ENCODE assay signal across 19 mouse cellular contexts in the genomic region with DNA sequence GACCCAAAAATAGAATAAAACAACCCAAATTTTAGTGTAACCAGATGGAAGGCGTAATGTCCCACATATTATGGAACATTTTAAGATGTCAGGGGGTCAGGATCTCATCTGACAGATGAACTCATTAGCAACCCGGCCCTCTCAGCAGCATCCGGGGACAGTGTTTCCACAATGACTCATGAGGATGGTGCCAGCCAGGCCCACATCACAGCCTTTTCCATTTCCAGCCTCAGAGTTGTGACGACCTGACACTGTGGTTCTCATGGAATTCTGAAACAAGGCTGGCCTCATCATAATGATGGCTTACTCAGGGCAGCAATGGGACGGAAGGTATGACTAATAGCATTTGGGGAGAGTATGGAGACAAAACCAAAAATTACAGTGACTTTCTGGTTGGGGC. TPM values are rescaled to one million over a fixed set of nuclear protein-coding genes. Genes with fewer than 3 reads are reported as not detected.
DNase-seq lines count a peak whose midpoint lies in the region; ATAC-seq and TF ChIP-seq lines count a peak whose summit lies in the region.
"Had no signal": no experiment of that assay in that cellular context is flagged by ENCODE, and none has a peak within 500 bp of the region (broad histone marks: within the 10 kb centered on the region; RNA-seq: fewer than 3 reads in every experiment).

No protein-coding gene starts in this region.

- ATAC-seq in lung, embryonic 16.5 days (ENCODE audit: low read depth) = peak; percentile 57; the same call in 1 of the 2 replicates
- peak; percentile 89 for ATAC-seq in lung, postnatal 0 days
- ATAC-seq in midbrain, postnatal 0 days (ENCODE audit: low FRiP score) = no peak
- ATAC-seq: forebrain, embryonic 15.5 days; intestine, postnatal 0 days; midbrain, embryonic 15.5 days had no signal

- H3K9ac ChIP-seq in lung, embryonic 16.5 days (ENCODE audit: low read length) = no peak overlapping the region
- H3K9ac ChIP-seq in lung, postnatal 0 days (replicated peaks; ENCODE audit: low read depth) = no peak overlapping the region
- no peak overlapping the region for H3K9ac ChIP-seq in midbrain, postnatal 0 days (replicated peaks; ENCODE audit: low read length, poor library complexity, severe bottlenecking)
- H3K9ac ChIP-seq: forebrain, embryonic 15.5 days; hindbrain, embryonic 15.5 days; liver, embryonic 13.5 days; midbrain, embryonic 15.5 days had no signal

- H3K4me2 ChIP-seq in lung, embryonic 16.5 days (ENCODE audit: low read depth, low read length) = no peak overlapping the region
- H3K4me2 ChIP-seq in lung, postnatal 0 days (replicated peaks; ENCODE audit: low read depth, low read length) = no peak overlapping the region
- no peak overlapping the region for H3K4me2 ChIP-seq in midbrain, postnatal 0 days (ENCODE audit: low read depth, low read length, poor library complexity, severe bottlenecking)
- H3K4me2 ChIP-seq: forebrain, embryonic 15.5 days; hindbrain, embryonic 15.5 days; liver, embryonic 13.5 days; midbrain, embryonic 15.5 days had no signal

- no peaks in the 10 kb centered on the region for H3K36me3 ChIP-seq in lung, embryonic 16.5 days (ENCODE audit: control insufficient read depth, insufficient read depth, low read length)
- H3K36me3 ChIP-seq in lung, postnatal 0 days (ENCODE audit: insufficient read depth, low read length) = no peaks in the 10 kb centered on the region
- no peaks in the 10 kb centered on the region for H3K36me3 ChIP-seq in midbrain, postnatal 0 days (ENCODE audit: insufficient read depth, low read length)
- H3K36me3 ChIP-seq: forebrain, embryonic 15.5 days; G1E; heart, embryonic 10.5 days; hindbrain, embryonic 15.5 days; liver, embryonic 13.5 days; midbrain, embryonic 15.5 days had no signal

- H3K4me1 ChIP-seq in lung, embryonic 16.5 days (replicated peaks; ENCODE audit: control insufficient read depth, insufficient read depth, low read length) = no peaks in the 10 kb centered on the region; the same call in 1 of the 2 replicates
- H3K4me1 ChIP-seq in lung, postnatal 0 days (ENCODE audit: insufficient read depth, low read depth, low read length) = no peaks in the 10 kb centered on the region
- no peaks in the 10 kb centered on the region for H3K4me1 ChIP-seq in midbrain, postnatal 0 days (ENCODE audit: insufficient read depth, low read length)
- H3K4me1 ChIP-seq: forebrain, embryonic 15.5 days; heart, embryonic 10.5 days; hindbrain, embryonic 15.5 days; liver, embryonic 13.5 days; midbrain, embryonic 15.5 days had no signal

- DNase-seq in frontal cortex, postnatal 36 days (ENCODE audit: low spot score in 2 of 2) = peak; percentile 23 to 31
- no peak for DNase-seq in frontal cortex, postnatal 14 days (ENCODE audit: low spot score in 2 of 2)
- no peak for DNase-seq in lung, adult 18-20 months
- peak; percentile 81 for DNase-seq in lung, postnatal 0 days (ENCODE audit: low spot score)
- DNase-seq in layer of hippocampus, postnatal 14 days (ENCODE audit: low spot score in 2 of 2) = no peak
- no peak for DNase-seq in midbrain, postnatal 0 days (ENCODE audit: low spot score)
- DNase-seq: cerebellum, postnatal 14 days; embryo, embryonic 11 days; liver, embryonic 13.5 days; thymus, postnatal 36 days had no signal

- no peak overlapping the region for H3K4me3 ChIP-seq in lung, embryonic 16.5 days (ENCODE audit: low read length)
- no peak overlapping the region for H3K4me3 ChIP-seq in lung, postnatal 0 days (ENCODE audit: low read depth, low read length)
- H3K4me3 ChIP-seq in midbrain, postnatal 0 days (ENCODE audit: low read depth, low read length) = no peak overlapping the region
- H3K4me3 ChIP-seq: forebrain, embryonic 15.5 days; heart, embryonic 10.5 days; hindbrain, embryonic 15.5 days; layer of hippocampus, adult 2 months; liver, embryonic 13.5 days; midbrain, embryonic 15.5 days had no signal

- 52% methylated on average over 5 of the region's 5 CpGs for WGBS in lung, embryonic 16.5 days
- WGBS in lung, postnatal 0 days = 56% methylated on average over 5 of the region's 5 CpGs
- 78% methylated on average over 5 of the region's 5 CpGs for WGBS in midbrain, postnatal 0 days

- no peak for TF ChIP-seq EP300 in lung, postnatal 0 days (IDR thresholded peaks at IDR 0.05)

- no peak overlapping the region for H3K27ac ChIP-seq in lung, embryonic 16.5 days (ENCODE audit: low read length)
- 0 out of 2 replicates have a peak overlapping the region, but pooled peaks have one; percentile 43 for H3K27ac ChIP-seq in lung, postnatal 0 days (ENCODE audit: low read length)
- no peak overlapping the region for H3K27ac ChIP-seq in midbrain, postnatal 0 days (ENCODE audit: low read depth, low read length)
- H3K27ac ChIP-seq: forebrain, embryonic 15.5 days; heart, embryonic 10.5 days; hindbrain, embryonic 15.5 days; kidney, postnatal 0 days; layer of hippocampus, adult 2 months; liver, embryonic 13.5 days; midbrain, embryonic 15.5 days had no signal

- no peak for TF ChIP-seq CTCF in lung, postnatal 0 days (IDR thresholded peaks at IDR 0.05)
- TF ChIP-seq CTCF in midbrain, postnatal 0 days (IDR thresholded peaks at IDR 0.05) = no peak

- no peaks in the 10 kb centered on the region for H3K9me3 ChIP-seq in lung, embryonic 16.5 days (ENCODE audit: control insufficient read depth, low read length)
- no peaks in the 10 kb centered on the region for H3K9me3 ChIP-seq in lung, postnatal 0 days (ENCODE audit: low read length)
- no peaks in the 10 kb centered on the region for H3K9me3 ChIP-seq in midbrain, postnatal 0 days (ENCODE audit: low read length)
- H3K9me3 ChIP-seq: forebrain, embryonic 15.5 days; G1E; heart, embryonic 10.5 days; hindbrain, embryonic 15.5 days; liver, embryonic 13.5 days; midbrain, embryonic 15.5 days had no signal

- no peaks in the 10 kb centered on the region for H3K27me3 ChIP-seq in lung, embryonic 16.5 days (ENCODE audit: control insufficient read depth, insufficient read depth, low read depth, low read length)
- H3K27me3 ChIP-seq in lung, postnatal 0 days (replicated peaks; ENCODE audit: insufficient read depth, low read length) = no peaks in the 10 kb centered on the region
- no peaks in the 10 kb centered on the region for H3K27me3 ChIP-seq in midbrain, postnatal 0 days (ENCODE audit: insufficient read depth, low read length)
- H3K27me3 ChIP-seq: forebrain, embryonic 15.5 days; hindbrain, embryonic 15.5 days; liver, embryonic 13.5 days; midbrain, embryonic 15.5 days had no signal

RNA-seq across cellular contexts. Expression of gene Mef2a, which starts 18.1 kb away (rescaled TPM):
- 61.6 and 65.2 TPM in 2 replicates for polyA plus RNA-seq in lung, embryonic 16.5 days (2015; fragmentation: Nextera tagmentation; extraction: Ambion mirVana)
- polyA plus RNA-seq in lung, postnatal 0 days (2015; fragmentation: Nextera tagmentation; extraction: Ambion mirVana) = 59.4 and 73.6 TPM in 2 replicates
- total RNA-seq in layer of hippocampus, postnatal 14 days (2021) = 100 to 1,000 TPM; 143 to 146 TPM
- total RNA-seq in midbrain, postnatal 0 days (2014; rRNA removed) = 62.4 and 73.3 TPM in 2 replicates
- polyA plus RNA-seq in midbrain, postnatal 0 days (2015; fragmentation: Nextera tagmentation; extraction: Ambion mirVana) = 35.7 and 40.4 TPM in 2 replicates

Comparison
In these comparisons a context has a peak if more than half of its experiments do, and no peak if none do; other contexts are left out.
1. DNase-seq: peak in frontal cortex, postnatal 36 days (2 of 2) and lung, postnatal 0 days (single experiment); none in frontal cortex, postnatal 14 days (0 of 2), lung, adult 18-20 months (0 of 2), layer of hippocampus, postnatal 14 days (0 of 2) and midbrain, postnatal 0 days (single experiment).